Mouse (Mus musculus) E14TG2a.4 (cell line): ENCODE measurements around the gene Sc5d.

Experiments
- CTCF ChIP-seq: conservative IDR thresholded peaks from 2 replicates; pipeline ENCODE4 v1.5.1; 2014; ENCODE audit warnings: low read length
- POU5F1 ChIP-seq: IDR thresholded peaks from 2 replicates; pipeline ENCODE4 v1.6.1; 2014; ENCODE audit warnings: low read length, borderline replicate concordance

- no peak for TF ChIP-seq CTCF
- no peak for TF ChIP-seq POU5F1
These were observed 39.8 kb upstream of the Sc5d start for GRCm38 (mm10) chr9:42303894-42304293.
